Mouse (Mus musculus) mammary gland, adult 2 months (tissue): ENCODE results near the gene Spata31d1c. TPM values are rescaled to one million over a fixed set of nuclear protein-coding genes. Genes with fewer than 3 reads are reported as not detected.

Experiments
- polyA plus RNA-seq: library from polyadenylated mRNA; depleted of rRNA; stranded (reverse); fragments of >200 nt; gene quantifications from 2 replicates; pipeline ENCODE4 v1.2.3, GENCODE M21; 2012; ENCODE audit warnings: low replicate concordance; rRNA removed

Gene Spata31d1c
- 0.03 TPM in 1 of 2 replicates, not detected in the other for polyA plus RNA-seq

GRCm38 (mm10) chr13:65032758-65033157 lies at the start of gene Spata31d1c:
TSS of gene Spata31d1c (plus strand) at chr13:65033058.

GRCm38 (mm10) chr13:65052660-65053059 lies 19.8 kb downstream of the Spata31d1c start, which contains the start of gene Prss47:
TSS of gene Prss47 (minus strand) at chr13:65052760.

Other genes with a start within 250 kb of the Spata31d1c start
- gene Cntnap3, start 129.1 kb upstream of the Spata31d1c start, polyA plus RNA-seq = not detected in 2 replicates
- gene Spata31, start 115.7 kb upstream of the Spata31d1c start, polyA plus RNA-seq = not detected in 2 replicates
- gene Prss47, start 19.7 kb downstream of the Spata31d1c start, polyA plus RNA-seq = not detected in 2 replicates
- 18.7 and 19.9 TPM in 2 replicates for gene Mfsd14b, start 79.9 kb downstream of the Spata31d1c start, polyA plus RNA-seq
- not detected in 2 replicates for gene Olfr465-ps1, start 105.0 kb downstream of the Spata31d1c start, polyA plus RNA-seq
- gene Olfr466, start 117.2 kb downstream of the Spata31d1c start, polyA plus RNA-seq = not detected in 2 replicates
- gene Nlrp4f, start 172.9 kb downstream of the Spata31d1c start, polyA plus RNA-seq = not detected in 2 replicates
- not detected in 2 replicates for gene Gm10775, start 226.5 kb downstream of the Spata31d1c start, polyA plus RNA-seq
- 17.0 and 24.9 TPM in 2 replicates for gene Zfp369, start 245.8 kb downstream of the Spata31d1c start, polyA plus RNA-seq